Mouse (Mus musculus) stomach, embryonic 16.5 days (tissue): ENCODE measurements around the gene Phf21a. TPM values are rescaled to one million over a fixed set of nuclear protein-coding genes. Genes with fewer than 3 reads are reported as not detected.

ENCODE experiments used
- ATAC-seq: fragments of 200-750 bp; cut with Nextera tagmentation; 2 replicates; pipeline ENCODE4 v1.8.0; 2017; ENCODE audit warnings: moderate number of reproducible peaks, moderate TSS enrichment; ENCODE audit not compliant: insufficient read depth, low FRiP score
- H3K27ac ChIP-seq: fragments of 300-500 bp; sonication (generic); 2 replicates; pipeline ENCODE4 v1.5.1; 2014; ENCODE audit warnings: low read length
- H3K27me3 ChIP-seq: fragments of 300-500 bp; sonication (generic); 2 replicates; pipeline ENCODE4 v1.6.1; 2014; ENCODE audit warnings: low read length, control low read depth, mixed read lengths; ENCODE audit not compliant: control insufficient read depth, insufficient read depth
- H3K36me3 ChIP-seq: fragments of 300-500 bp; sonication (generic); 2 replicates; pipeline ENCODE4 v1.6.1; 2014; ENCODE audit warnings: low read length; ENCODE audit not compliant: control insufficient read depth, insufficient read depth
- H3K4me1 ChIP-seq: fragments of 300-500 bp; sonication (generic); 2 replicates; pipeline ENCODE4 v1.6.1; 2014; ENCODE audit warnings: low read length, control low read depth, mixed read lengths; ENCODE audit not compliant: control insufficient read depth, insufficient read depth
- H3K4me2 ChIP-seq: fragments of 300-500 bp; sonication (generic); 2 replicates; pipeline ENCODE4 v1.6.1; 2014; ENCODE audit warnings: low read depth, low read length, mixed read lengths
- H3K4me3 ChIP-seq: fragments of 300-500 bp; sonication (generic); replicated peaks from 2 replicates; pipeline ENCODE4 v1.5.1; 2014; ENCODE audit warnings: mild to moderate bottlenecking, low read length
- H3K9ac ChIP-seq: fragments of 300-500 bp; sonication (generic); 2 replicates; pipeline ENCODE4 v1.6.1; 2014; ENCODE audit warnings: low read length
- H3K9me3 ChIP-seq: fragments of 300-500 bp; sonication (generic); replicated peaks from 2 replicates; pipeline ENCODE4 v1.6.1; 2016; ENCODE audit warnings: low read length, control low read depth; ENCODE audit not compliant: control insufficient read depth
- WGBS: fragments of 180-500 bp; shearing (Covaris S2); extraction: QIAGEN DNeasy Blood & Tissue Kit; methylation state at CpG from one replicate; pipeline ENCODE4 v1.1.7; 2014; 5-methylcytosine and 5-hydroxymethylcytosine counted together
- polyA plus RNA-seq: library from polyadenylated mRNA; unstranded; fragments of >200 nt; fragmentation: Nextera tagmentation; extraction: Ambion mirVana; gene quantifications from 2 replicates; pipeline ENCODE4 v1.2.1, GENCODE M21; 2015

Phf21a gene
- polyA plus RNA-seq, 1 experiment from 2014 or later = 23.8 TPM

- Histone ChIP-seq H3K27me3 (peaks cover 9% of the 10 kb centered on the region; the same call in 1 of the 2 replicates), H3K27ac (no peak overlapping the region), H3K4me2 (no peak overlapping the region), H3K9ac (no peak overlapping the region), H3K4me3 (no peak overlapping the region), H3K36me3 (no peaks in the 10 kb centered on the region), H3K9me3 (no peaks in the 10 kb centered on the region), H3K4me1 (peaks cover 19% of the 10 kb centered on the region)
- ATAC-seq = no peak
- 21% methylated on average over 20 of the region's 20 CpGs for WGBS
Measured at GRCm38 (mm10) chr2:92367383-92368029, 274.6 kb downstream of the Phf21a start.

- H3K9ac ChIP-seq = peak overlapping the region; percentile 74
- H3K27me3 ChIP-seq = peaks cover 9% of the 10 kb centered on the region; the same call in 1 of the 2 replicates
- H3K9me3 ChIP-seq = no peaks in the 10 kb centered on the region
- no peak overlapping the region; the same call in 1 of the 2 replicates for H3K27ac ChIP-seq
- peak overlapping the region; percentile 76 for H3K4me2 ChIP-seq
- H3K4me3 ChIP-seq = peak overlapping the region; percentile 53
- no peaks in the 10 kb centered on the region for H3K36me3 ChIP-seq
- WGBS = 12% methylated on average over 19 of the region's 19 CpGs
- H3K4me1 ChIP-seq = peaks cover 36% of the 10 kb centered on the region
- no peak for ATAC-seq
Measured at GRCm38 (mm10) chr2:92370375-92370774, 277.5 kb downstream of the Phf21a start.

- peak; percentile 55 for ATAC-seq
- H3K9ac ChIP-seq = peak overlapping the region; percentile 74
- peak overlapping the region; percentile 76 for H3K4me2 ChIP-seq
- peak overlapping the region; percentile 53 for H3K4me3 ChIP-seq
- H3K9me3 ChIP-seq = no peaks in the 10 kb centered on the region
- 4% methylated on average over 45 of the region's 45 CpGs for WGBS
- peaks cover 9% of the 10 kb centered on the region; the same call in 1 of the 2 replicates for H3K27me3 ChIP-seq
- H3K27ac ChIP-seq = peak overlapping the region; percentile 90
- no peaks in the 10 kb centered on the region for H3K36me3 ChIP-seq
- H3K4me1 ChIP-seq = peaks cover 41% of the 10 kb centered on the region
Measured at GRCm38 (mm10) chr2:92370821-92371805, 278.2 kb downstream of the Phf21a start.

DNA sequence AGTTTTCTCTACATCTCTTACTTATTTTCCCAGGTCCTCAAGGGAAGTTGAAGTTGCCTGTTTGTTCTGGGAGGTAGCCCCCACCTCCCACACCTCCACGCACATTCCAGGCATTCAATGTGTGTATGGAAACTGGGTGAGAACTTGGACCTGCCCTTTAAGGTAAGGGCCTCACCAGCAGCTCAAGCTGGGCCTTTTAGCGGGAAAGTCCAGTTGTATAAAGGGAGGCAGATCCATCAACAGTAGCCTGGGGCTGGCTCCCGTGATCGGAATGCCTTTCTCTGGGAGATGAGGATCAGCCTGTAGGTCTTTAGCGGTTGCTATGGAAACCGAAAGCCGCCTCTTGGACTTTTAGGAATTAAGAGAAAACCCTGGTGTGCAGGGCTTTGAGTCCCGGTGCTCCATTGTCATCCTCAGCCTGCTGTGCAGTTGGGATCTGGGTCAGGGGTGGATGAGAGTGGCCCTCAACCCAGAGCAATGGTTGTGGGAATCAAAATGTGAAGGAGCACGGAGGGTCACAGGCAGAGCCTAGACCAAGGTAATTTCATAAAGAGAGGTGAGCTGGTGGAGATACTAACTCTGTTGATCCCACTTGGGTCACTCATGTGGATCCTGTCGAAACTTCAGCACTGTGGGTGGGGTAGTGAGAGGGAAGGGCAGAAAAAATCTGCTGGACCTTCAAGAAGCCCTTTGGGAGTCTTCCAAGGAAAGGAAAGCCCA is 279.2 kb downstream of the Phf21a start:
- ATAC-seq = no peak
- peaks cover 9% of the 10 kb centered on the region; the same call in 1 of the 2 replicates for H3K27me3 ChIP-seq
- no peak overlapping the region; the same call in 1 of the 2 replicates for H3K4me2 ChIP-seq
- 24% methylated on average over 10 of the region's 10 CpGs for WGBS
- H3K4me3 ChIP-seq = 0 out of 2 replicates have a peak overlapping the region, but pooled peaks have one; percentile 53
- H3K4me1 ChIP-seq = peaks cover 45% of the 10 kb centered on the region
- peak overlapping the region; percentile 90 for H3K27ac ChIP-seq
- peak overlapping the region; percentile 74; the same call in 1 of the 2 replicates for H3K9ac ChIP-seq
- no peaks in the 10 kb centered on the region for H3K9me3 ChIP-seq
- H3K36me3 ChIP-seq = no peaks in the 10 kb centered on the region

GRCm38 (mm10) chr2:92372767-92373436 is 280.0 kb downstream of the Phf21a start:
- Histone ChIP-seq H3K4me1 (peaks cover 45% of the 10 kb centered on the region), H3K4me3 (no peak overlapping the region), H3K9me3 (no peaks in the 10 kb centered on the region), H3K4me2 (no peak overlapping the region), H3K27me3 (peaks cover 9% of the 10 kb centered on the region; the same call in 1 of the 2 replicates), H3K36me3 (no peaks in the 10 kb centered on the region), H3K9ac (peak overlapping the region; percentile 34), H3K27ac (peak overlapping the region; percentile 90)
- 48% methylated on average over 9 of the region's 9 CpGs for WGBS
- no peak for ATAC-seq

DNA sequence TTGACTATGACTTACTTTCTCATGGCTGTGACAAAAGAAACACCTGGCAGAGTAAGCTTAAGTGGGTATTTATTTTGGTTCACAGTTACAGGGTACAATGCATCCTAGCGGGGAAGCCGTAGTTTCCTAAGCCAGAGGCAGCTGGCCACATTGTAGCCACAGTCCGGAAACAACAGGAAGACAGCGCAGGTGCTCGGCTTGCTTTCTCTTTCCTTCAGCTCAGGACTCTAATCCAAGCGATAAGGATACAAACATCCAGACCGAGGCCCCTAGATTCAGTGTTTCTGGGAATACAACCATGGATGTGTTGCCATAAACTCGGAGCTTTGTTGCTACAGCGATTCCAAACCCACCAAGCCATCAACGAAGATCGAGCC is 280.5 kb downstream of the Phf21a start:
- H3K9ac ChIP-seq = peak overlapping the region; percentile 34; the same call in 1 of the 2 replicates
- H3K4me2 ChIP-seq = no peak overlapping the region
- peak overlapping the region; percentile 90 for H3K27ac ChIP-seq
- H3K4me3 ChIP-seq = no peak overlapping the region
- peaks cover 45% of the 10 kb centered on the region for H3K4me1 ChIP-seq
- peaks cover 9% of the 10 kb centered on the region; the same call in 1 of the 2 replicates for H3K27me3 ChIP-seq
- no peak for ATAC-seq
- H3K9me3 ChIP-seq = no peaks in the 10 kb centered on the region
- no peaks in the 10 kb centered on the region for H3K36me3 ChIP-seq
- WGBS = 71% methylated on average over 11 of the region's 11 CpGs

DNA sequence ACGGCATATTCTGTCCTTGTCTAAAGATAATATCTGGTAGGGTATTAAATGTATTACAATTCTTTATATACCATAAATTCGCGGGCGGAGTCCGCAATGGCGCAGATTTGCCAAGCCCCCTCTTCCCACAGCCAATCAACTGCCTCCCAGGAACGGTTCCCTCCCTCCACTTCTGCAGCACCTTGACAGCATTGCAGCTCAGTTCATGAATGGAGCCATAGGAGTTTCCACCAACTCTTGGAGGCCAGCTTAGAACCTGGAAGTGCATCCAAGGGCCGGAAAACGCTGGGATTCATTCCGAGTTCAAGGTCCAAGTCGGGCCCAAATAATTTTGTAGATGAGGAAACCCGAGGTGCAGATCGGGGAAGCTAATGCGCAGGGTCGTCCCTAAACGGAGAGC is 281.6 kb downstream of the Phf21a start, which contains the start of the genes Pex16 and Large2:
Pex16 (plus strand) TSS at position 163 of the 400 bp plus-strand sequence.
Large2 (minus strand) TSS at position 356 of the 400 bp plus-strand sequence.
- Histone ChIP-seq H3K9me3 (no peaks in the 10 kb centered on the region), H3K36me3 (no peaks in the 10 kb centered on the region), H3K4me2 (peak within 1 kb of the TSS; percentile 89), H3K27ac (peak within 1 kb of the TSS; percentile 90), H3K27me3 (peaks cover 9% of the 10 kb centered on the region; the same call in 1 of the 2 replicates), H3K9ac (peak within 1 kb of the TSS; percentile 82), H3K4me3 (peak within 1 kb of the TSS; percentile 81), H3K4me1 (peaks cover 45% of the 10 kb centered on the region)
- ATAC-seq = no peak
- 1% methylated on average over 16 of the region's 16 CpGs for WGBS

- Histone ChIP-seq H3K27me3 (peaks cover 2% of the 10 kb centered on the region; the same call in 1 of the 2 replicates), H3K4me1 (peaks cover 45% of the 10 kb centered on the region), H3K36me3 (no peaks in the 10 kb centered on the region), H3K27ac (peak overlapping the region; percentile 86), H3K4me3 (peak overlapping the region; percentile 81), H3K9ac (peak overlapping the region; percentile 82), H3K9me3 (no peaks in the 10 kb centered on the region), H3K4me2 (peak overlapping the region; percentile 89)
- peak; percentile 93 for ATAC-seq
- WGBS = under 1% methylated on average over 29 of the region's 29 CpGs
Measured at GRCm38 (mm10) chr2:92375099-92375623, 282.2 kb downstream of the Phf21a start.
